25 mouse cellular contexts compared by ENCODE assay signal in genomic region chr13:53639115-53639514, GRCm38 (mm10).
"Had no signal": no experiment of that assay in that cellular context is flagged by ENCODE, and none has a peak within 500 bp of the region (broad histone marks: within the 10 kb centered on the region; RNA-seq: fewer than 3 reads in every experiment).

No protein-coding gene starts in this region.

- H3K27ac ChIP-seq: heart, embryonic 13.5 days; heart, embryonic 15.5 days; hindbrain, embryonic 13.5 days; hindbrain, embryonic 15.5 days; hindbrain, postnatal 0 days; kidney, embryonic 15.5 days; kidney, postnatal 0 days; limb, embryonic 10.5 days; limb, embryonic 12.5 days had no signal

- H3K4me3 ChIP-seq: heart, embryonic 13.5 days; heart, embryonic 15.5 days; hindbrain, embryonic 13.5 days; hindbrain, embryonic 15.5 days; kidney, embryonic 15.5 days; limb, embryonic 10.5 days; limb, embryonic 12.5 days had no signal

- H3K4me2 ChIP-seq: heart, embryonic 11.5 days; heart, embryonic 13.5 days; heart, embryonic 15.5 days; hindbrain, embryonic 13.5 days; hindbrain, embryonic 15.5 days; kidney, embryonic 15.5 days; limb, embryonic 12.5 days had no signal

- H3K9me3 ChIP-seq: heart, embryonic 13.5 days; heart, embryonic 15.5 days; hindbrain, embryonic 13.5 days; hindbrain, embryonic 15.5 days; kidney, embryonic 15.5 days; limb, embryonic 10.5 days; limb, embryonic 12.5 days had no signal

- H3K36me3 ChIP-seq: heart, embryonic 13.5 days; heart, embryonic 15.5 days; hindbrain, embryonic 13.5 days; hindbrain, embryonic 15.5 days; kidney, embryonic 15.5 days; limb, embryonic 10.5 days; limb, embryonic 12.5 days had no signal

- H3K27me3 ChIP-seq: heart, embryonic 13.5 days; heart, embryonic 15.5 days; hindbrain, embryonic 15.5 days; kidney, embryonic 15.5 days had no signal

- H3K4me1 ChIP-seq: heart, embryonic 13.5 days; heart, embryonic 15.5 days; kidney, embryonic 15.5 days; limb, embryonic 12.5 days had no signal

- H3K9ac ChIP-seq: forebrain, postnatal 0 days; heart, embryonic 13.5 days; heart, embryonic 15.5 days; hindbrain, embryonic 13.5 days; hindbrain, embryonic 15.5 days; kidney, embryonic 15.5 days; limb, embryonic 12.5 days had no signal

- ATAC-seq: intestine, embryonic 16.5 days had no signal

- DNase-seq: gastrocnemius, postnatal 14 days; gastrocnemius, postnatal 36 days; heart, adult 18-20 months; heart, postnatal 14 days; heart, postnatal 36 days; kidney, adult 11 months; kidney, adult 2 months; kidney, adult 9 months; kidney, postnatal 14 days; kidney, postnatal 36 days; layer of hippocampus, adult 9-11 months; layer of hippocampus, postnatal 36 days; liver had no signal
